Mouse (Mus musculus) MN1 (cell line): Measurements from ENCODE around the gene Skida1.
A peak's percentile ranks its signal among the peaks of the same experiment; 100 is the strongest.

ENCODE experiments used
- DNase-seq: peaks from one replicate; pipeline ENCODE4 v3.0.0-alpha.2; 2016; ENCODE audit warnings: low spot score

The Skida1 gene

GRCm38 (mm10) chr2:18038895-18039371 is 9.9 kb downstream of the Skida1 start:
- DNase-seq, result no peak

DNA sequence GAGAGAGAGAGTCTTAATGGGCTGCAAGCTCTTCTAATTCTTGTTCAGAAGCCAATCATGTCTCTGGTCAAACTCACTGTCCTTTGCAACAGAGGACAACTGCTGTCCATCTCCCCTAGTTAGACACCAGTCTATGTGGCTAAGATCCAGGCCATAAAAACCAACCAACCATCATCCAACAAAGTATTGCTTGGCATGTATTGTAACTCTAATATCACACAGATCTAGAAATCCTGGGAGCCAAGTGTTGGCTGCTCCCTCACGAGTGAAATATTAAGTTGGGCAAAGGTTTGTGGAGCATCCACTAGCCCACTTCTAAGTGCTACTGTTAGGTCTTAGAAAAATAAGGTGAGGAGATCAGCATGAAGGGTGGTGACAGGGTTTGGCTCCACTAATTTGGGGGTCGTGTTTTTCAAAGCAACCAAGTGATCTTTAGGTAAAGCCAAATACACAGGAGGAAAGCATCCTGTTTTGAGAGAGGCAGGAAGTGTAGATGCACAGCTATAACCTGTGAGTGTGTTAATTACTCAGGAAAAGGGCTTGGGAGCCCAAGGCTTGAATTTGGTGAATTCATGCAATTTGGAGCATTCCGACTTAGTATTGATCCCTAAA is 10.6 kb downstream of the Skida1 start:
- no peak for DNase-seq

DNA sequence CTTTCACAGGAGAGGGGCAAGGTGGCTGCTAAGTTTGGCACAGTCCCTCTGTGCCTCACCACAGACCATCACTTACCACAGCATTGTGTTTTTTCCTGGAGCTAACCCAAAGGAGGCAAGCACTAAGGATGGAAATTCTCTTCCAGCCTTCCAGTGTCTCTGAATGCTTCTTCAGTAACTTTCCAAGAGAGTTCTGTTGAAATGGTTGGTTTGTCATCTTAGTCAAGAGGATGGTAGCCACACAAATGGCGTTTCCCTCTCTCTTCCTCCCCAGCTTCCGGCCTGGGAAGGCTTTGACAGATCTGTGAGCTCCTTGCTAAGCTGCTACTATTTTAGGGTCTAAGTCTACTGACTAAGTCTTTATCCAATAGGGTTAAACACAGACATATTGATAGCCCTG is 11.4 kb downstream of the Skida1 start, which contains the start of gene A930004D18Rik:
A930004D18Rik (minus strand) TSS at position 247 of the 400 bp plus-strand sequence.
- DNase-seq, result no peak

GRCm38 (mm10) chr2:18034371-18035250 is 14.2 kb downstream of the Skida1 start:
- DNase-seq, result no peak

GRCm38 (mm10) chr2:18033166-18034108 is 15.4 kb downstream of the Skida1 start:
- DNase-seq, result no peak

GRCm38 (mm10) chr2:18032538-18032895 is 16.3 kb downstream of the Skida1 start:
- no peak for DNase-seq

DNA sequence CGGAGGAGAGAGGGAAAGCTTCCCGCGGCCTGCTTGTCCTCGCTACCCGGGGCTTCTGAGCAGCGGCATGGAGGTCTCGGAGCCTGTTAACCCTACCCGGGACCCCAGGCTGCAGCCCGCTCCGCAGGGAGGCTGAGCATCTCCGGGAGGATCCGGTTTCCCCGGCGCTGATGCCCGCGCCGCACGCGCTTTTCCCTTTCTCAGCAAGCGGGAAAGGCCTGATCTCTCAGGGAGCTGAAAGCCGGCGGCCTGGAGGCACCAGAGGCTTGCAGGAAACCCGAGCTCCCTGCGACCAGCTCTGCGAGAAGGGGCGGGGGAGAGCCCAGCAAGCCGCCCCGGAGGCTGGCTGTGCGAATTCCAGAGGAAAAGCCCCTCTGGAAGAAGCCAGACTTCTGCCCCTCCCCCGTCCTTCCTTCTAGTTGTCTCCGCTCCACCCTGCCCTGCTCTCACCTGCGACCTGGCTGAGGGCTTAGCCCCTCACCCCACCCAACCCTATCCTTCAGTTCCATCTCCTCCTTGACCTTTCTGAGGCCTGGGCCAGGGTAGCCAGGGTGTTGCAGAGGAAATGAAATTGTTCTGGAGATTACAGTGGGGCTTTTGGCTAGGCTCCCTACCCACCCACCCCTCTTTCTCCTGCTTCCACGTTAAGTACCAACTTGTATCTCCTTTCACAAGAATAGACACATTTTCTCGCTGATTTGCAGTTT is 16.9 kb downstream of the Skida1 start:
- DNase-seq, result peak; percentile 60

GRCm38 (mm10) chr2:18031271-18031821 is 17.5 kb downstream of the Skida1 start:
- DNase-seq, result no peak

GRCm38 (mm10) chr2:18030581-18030980 is 18.3 kb downstream of the Skida1 start:
- DNase-seq, result no peak

DNA sequence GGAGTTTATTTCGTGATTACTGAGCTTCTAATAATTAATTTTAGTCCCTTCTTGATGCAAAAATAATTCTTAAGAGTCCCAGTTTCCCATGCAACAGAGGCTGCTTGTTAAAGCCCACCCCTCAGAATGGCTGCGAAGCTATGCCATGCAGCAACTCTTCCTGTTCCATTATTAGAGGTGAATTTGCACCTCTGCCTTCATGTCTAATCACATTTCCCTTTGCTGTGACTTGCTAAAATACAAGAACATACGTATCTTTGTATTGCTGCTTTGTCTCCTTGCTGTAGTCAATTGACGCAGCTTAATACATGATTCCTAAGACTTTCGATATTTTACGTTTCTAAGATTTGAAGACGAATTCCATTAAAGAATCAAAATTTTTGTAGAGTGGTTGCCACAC is 19.2 kb downstream of the Skida1 start:
- no peak for DNase-seq

GRCm38 (mm10) chr2:18028140-18029021 is 20.5 kb downstream of the Skida1 start:
- peak; percentile 86 for DNase-seq

GRCm38 (mm10) chr2:18027448-18028139 is 21.3 kb downstream of the Skida1 start:
- peak; percentile 95 for DNase-seq

DNA sequence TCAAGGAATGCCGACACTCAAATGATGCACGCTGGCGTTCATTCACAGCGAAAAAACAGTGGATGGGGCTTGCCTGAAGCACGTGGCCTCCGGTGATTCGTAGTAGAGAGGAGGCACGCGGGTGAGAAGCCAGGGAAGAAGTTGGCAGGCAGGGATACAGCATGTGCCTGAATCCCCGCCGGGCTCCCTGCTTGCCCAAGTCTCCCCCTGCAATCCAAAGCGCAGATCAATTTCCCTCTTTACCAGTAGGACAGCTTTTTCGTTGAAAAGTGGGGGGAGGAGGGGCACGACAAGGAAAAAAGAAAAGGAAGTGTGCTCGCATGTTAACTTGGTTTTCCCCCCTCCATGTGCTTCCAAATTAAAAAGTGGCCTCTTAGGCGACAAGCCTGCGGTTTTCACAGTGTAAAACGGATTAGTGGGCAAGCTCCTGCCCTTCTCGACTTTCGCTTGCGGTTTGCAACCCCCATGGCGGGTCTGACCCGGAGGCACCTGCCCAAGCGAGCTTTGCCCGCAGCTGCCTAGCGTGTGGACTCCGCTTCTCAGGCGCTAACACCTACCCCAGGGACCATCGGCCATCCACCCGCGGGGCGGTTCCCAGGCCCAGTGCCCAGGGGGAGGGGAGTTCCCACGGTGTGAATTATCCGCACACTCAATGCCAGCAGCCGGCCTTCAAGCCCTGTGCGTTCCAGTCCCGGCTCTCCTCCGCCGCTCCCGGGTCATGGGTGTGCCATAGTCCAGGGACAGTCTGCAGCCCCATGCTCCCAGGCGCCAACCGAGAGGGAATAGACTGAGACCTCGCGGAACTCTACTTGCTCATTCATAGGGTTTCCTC is 22.5 kb downstream of the Skida1 start:
- peak; percentile 54 for DNase-seq

GRCm38 (mm10) chr2:18025781-18026115 is 23.1 kb downstream of the Skida1 start:
- no peak for DNase-seq

DNA sequence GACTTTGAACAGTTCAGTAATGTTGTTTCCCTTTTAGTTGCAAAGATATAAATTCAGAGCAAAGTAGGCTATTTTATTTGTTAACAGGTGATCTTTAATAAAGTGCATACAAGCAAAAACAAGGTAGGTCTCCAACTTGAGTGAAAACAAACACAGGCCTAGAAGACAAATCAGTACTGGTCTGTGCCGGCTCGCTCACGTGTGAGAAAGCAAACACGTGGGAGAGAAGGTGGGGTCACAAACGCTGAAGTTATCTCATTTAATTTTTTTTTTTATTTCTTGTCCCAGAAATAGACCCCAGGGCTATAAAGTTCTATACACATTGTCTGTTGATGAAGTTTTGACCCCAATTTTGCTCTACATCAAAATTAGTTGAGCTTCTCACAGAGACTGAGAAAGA is 23.7 kb downstream of the Skida1 start:
- no peak for DNase-seq

DNA sequence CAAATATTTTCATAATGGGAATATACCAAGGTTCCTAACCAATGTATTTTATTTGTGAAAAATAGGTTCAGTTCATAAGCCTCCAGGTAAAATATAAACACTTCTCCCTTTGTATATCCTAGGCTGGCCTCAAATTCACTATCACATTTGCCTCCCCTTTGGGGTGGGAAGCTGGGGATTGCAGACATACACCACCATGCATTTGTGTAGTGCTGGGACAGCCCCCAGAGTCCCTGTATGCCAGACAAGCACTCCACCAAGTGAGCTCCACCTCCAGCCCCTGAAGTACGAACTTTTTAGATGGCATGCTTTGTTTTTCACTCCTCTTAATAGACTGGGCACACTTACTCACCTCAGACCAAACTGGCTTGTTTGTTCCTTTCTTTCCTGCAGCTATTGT is 26.0 kb downstream of the Skida1 start:
- no peak for DNase-seq

DNA sequence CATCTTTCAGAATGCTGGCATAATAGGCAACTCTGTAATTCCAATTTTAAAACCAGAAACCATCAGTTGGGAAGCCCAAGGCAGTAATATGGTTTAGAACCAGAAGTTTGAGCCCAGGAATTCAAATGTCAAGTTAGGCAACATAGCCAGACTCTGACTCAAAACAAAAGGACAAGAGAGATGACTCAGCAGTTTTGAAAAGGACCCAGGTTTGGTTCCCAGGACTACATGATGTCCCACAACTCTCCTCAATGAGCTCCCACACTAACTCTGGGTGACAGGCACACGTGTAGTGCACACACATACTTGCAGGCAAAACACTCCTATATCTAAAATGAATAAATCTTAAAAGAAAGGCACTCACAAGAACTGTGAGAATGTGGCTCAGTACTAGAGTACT is 29.7 kb downstream of the Skida1 start:
- DNase-seq, result no peak

GRCm38 (mm10) chr2:18017321-18017720 is 31.5 kb downstream of the Skida1 start:
- no peak for DNase-seq

DNA sequence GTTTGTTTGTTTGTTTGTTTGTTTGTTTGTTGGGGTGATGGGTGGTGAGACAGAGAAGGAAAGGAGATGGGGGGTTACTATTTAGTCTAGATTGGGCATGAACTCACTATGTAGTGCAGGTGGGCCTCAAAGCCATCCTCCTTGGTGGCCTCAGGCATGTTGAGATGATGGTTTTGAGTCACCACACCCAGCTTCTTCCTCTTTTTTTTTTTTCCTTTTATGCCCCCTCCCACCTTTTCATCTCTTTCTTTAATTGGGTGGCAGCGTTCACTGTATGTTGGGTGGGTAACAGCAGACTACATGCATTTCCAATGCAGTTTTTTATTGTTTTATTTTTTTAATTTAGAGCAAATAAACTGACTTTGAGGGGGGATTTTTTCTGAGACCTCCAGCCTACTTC is 32.2 kb downstream of the Skida1 start:
- no peak for DNase-seq
